Mouse (Mus musculus) mouse trophoblast stem cell (cell line): ENCODE measurements around the gene Dsel.

ENCODE experiments used
- in situ Hi-C, 2 experiments: fragments of 300-500 bp; cut with MseI, MboI; formaldehyde crosslinking; loops; 2 replicates in 1 of 2; 3 replicates in 1 of 2; pipeline ENCODE4 v1.15.1; 2025

The Dsel gene

GRCm38 (mm10) chr1:111864779-111865165 is at the start of gene Dsel:
TSS of gene Dsel (minus strand) at chr1:111864918.
- in situ Hi-C loops: loop anchor here (5.0 kb wide), 1 partner anchor 513 kb away; no protein-coding TSS in a partner anchor

- in situ Hi-C loops: no loop called here
Observed at GRCm38 (mm10) chr1:111911424-111911823, 46.7 kb upstream of the Dsel start.

GRCm38 (mm10) chr1:111883336-111883735 is 18.6 kb upstream of the Dsel start:
- in situ Hi-C loops: no loop called here

- in situ Hi-C loops: no loop called here
Observed at GRCm38 (mm10) chr1:111875784-111876183, 11.1 kb upstream of the Dsel start.

- in situ Hi-C loops: no loop called here
Observed at GRCm38 (mm10) chr1:111873196-111873595, 8.5 kb upstream of the Dsel start.

- in situ Hi-C loops: no loop called here
Observed at GRCm38 (mm10) chr1:111865467-111865866, 749 bp upstream of the Dsel start.

GRCm38 (mm10) chr1:111864063-111864778 is 497 bp downstream of the Dsel start:
- in situ Hi-C loops: loop anchor here (5.0 kb wide), 1 partner anchor 513 kb away; no protein-coding TSS in a partner anchor

- in situ Hi-C loops: no loop called here
Observed at GRCm38 (mm10) chr1:111857852-111858251, 6.9 kb downstream of the Dsel start.

- in situ Hi-C loops: no loop called here
Observed at GRCm38 (mm10) chr1:111852439-111852838, 12.3 kb downstream of the Dsel start.

- in situ Hi-C loops: loop anchor here in 1 of 2 experiments (25.0 kb wide), 1 partner anchor 171 kb away; no protein-coding TSS in a partner anchor
Observed at GRCm38 (mm10) chr1:111833583-111834225, 31.0 kb downstream of the Dsel start.
